Mouse (Mus musculus): Measurements from ENCODE around the gene Vps33b. TPM values are rescaled to one million over a fixed set of nuclear protein-coding genes. Genes with fewer than 3 reads are reported as not detected.

The Vps33b gene
- polyA plus RNA-seq, 1 experiment from 2014 or later = 17.4 TPM

DNA sequence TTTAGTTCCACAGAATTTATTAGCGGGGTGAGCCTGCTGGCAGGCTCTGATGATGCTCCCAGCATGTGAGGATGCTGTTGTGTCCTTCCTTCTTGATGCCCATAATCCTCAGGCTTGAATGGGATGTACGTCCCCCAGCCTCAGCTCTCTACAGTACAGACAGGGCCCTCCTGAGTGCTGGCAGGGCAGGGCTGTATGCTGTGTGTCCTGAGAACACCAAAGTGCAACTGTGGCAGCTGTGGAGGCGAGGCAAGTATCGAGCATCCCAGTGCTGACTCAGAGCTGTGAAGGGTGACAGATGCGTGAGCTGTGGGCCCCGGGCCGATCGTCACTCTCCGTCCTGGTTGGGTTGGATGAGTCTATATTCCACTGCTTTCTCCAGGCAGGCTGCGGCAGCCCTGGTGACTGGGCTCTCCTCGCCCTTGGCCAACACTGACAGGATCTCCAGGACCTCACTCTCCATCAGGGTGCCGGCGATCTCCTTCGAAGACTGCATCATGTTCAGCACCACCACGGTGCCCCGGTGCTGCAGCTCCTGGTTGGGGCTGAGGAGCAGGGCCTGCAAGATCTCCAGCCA, 55.9 kb downstream of the Vps33b start:
- peak overlapping the region; percentile 16 for H3K27ac ChIP-seq (replicated peaks)
- H3K4me1 ChIP-seq = peaks cover 17% of the 10 kb centered on the region
- no peaks in the 10 kb centered on the region for H3K9me3 ChIP-seq
- WGBS = 96% methylated on average over 16 of the region's 16 CpGs
- no peak overlapping the region for H3K4me2 ChIP-seq (replicated peaks)
- no peak overlapping the region for H3K4me3 ChIP-seq
- no peak for ATAC-seq (replicated peaks)
- no peak overlapping the region for H3K9ac ChIP-seq (replicated peaks)
- H3K27me3 ChIP-seq = no peaks in the 10 kb centered on the region
- H3K36me3 ChIP-seq = peaks cover 52% of the 10 kb centered on the region

DNA sequence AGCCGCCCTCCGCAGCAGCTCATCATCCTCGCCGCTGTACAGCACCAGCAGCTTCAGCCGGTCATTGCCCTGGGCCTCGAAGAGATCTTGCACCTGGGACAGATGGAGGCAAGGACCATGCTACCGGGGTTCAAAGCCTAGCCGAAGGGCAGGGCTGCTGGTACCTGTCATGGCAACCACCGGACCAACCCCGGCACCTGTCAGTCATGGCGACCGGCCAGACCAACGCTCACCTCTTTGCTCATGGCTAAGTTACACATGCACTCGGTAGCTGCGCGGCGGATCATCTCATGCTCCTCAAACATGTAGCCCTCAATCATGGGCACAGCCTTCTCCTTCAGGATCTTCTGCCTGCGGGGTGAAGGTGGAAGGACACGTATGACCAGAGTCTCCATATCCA, 56.6 kb downstream of the Vps33b start:
- no peak overlapping the region for H3K4me2 ChIP-seq (replicated peaks)
- H3K36me3 ChIP-seq = peaks cover 59% of the 10 kb centered on the region
- no peak overlapping the region for H3K4me3 ChIP-seq
- no peak overlapping the region for H3K27ac ChIP-seq (replicated peaks)
- peaks cover 17% of the 10 kb centered on the region for H3K4me1 ChIP-seq
- H3K9ac ChIP-seq (replicated peaks) = no peak overlapping the region
- no peak for ATAC-seq (replicated peaks)
- 98% methylated on average over 19 of the region's 19 CpGs for WGBS
- H3K27me3 ChIP-seq = no peaks in the 10 kb centered on the region
- no peaks in the 10 kb centered on the region for H3K9me3 ChIP-seq

- peaks cover 96% of the 10 kb centered on the region for H3K36me3 ChIP-seq
- no peak overlapping the region for H3K9ac ChIP-seq (replicated peaks)
- ATAC-seq (replicated peaks) = no peak
- H3K27ac ChIP-seq (replicated peaks) = no peak overlapping the region
- no peak overlapping the region for H3K4me3 ChIP-seq
- no peaks in the 10 kb centered on the region for H3K9me3 ChIP-seq
- 81% methylated on average over 8 of the region's 8 CpGs for WGBS
- no peaks in the 10 kb centered on the region for H3K27me3 ChIP-seq
- 0 out of 2 replicates have a peak, but pooled peaks cover 1% of the 10 kb centered on the region for H3K4me1 ChIP-seq
- H3K4me2 ChIP-seq (replicated peaks) = no peak overlapping the region
Measured at GRCm38 (mm10) chr7:80330278-80330677, 60.8 kb downstream of the Vps33b start.

GRCm38 (mm10) chr7:80331433-80331832, 62.0 kb downstream of the Vps33b start:
- ATAC-seq (replicated peaks) = no peak
- 95% methylated on average over 19 of the region's 19 CpGs for WGBS
- Histone ChIP-seq H3K4me2 (replicated peaks) (no peak overlapping the region), H3K9ac (replicated peaks) (no peak overlapping the region), H3K36me3 (peaks cover 96% of the 10 kb centered on the region), H3K27me3 (no peaks in the 10 kb centered on the region), H3K27ac (replicated peaks) (no peak overlapping the region), H3K4me1 (0 out of 2 replicates have a peak, but pooled peaks cover 3% of the 10 kb centered on the region), H3K4me3 (no peak overlapping the region), H3K9me3 (no peaks in the 10 kb centered on the region)

GRCm38 (mm10) chr7:80334848-80335247, 65.4 kb downstream of the Vps33b start:
- H3K4me1 ChIP-seq = peaks cover 20% of the 10 kb centered on the region
- ATAC-seq (replicated peaks) = no peak
- peaks cover 76% of the 10 kb centered on the region for H3K36me3 ChIP-seq

DNA sequence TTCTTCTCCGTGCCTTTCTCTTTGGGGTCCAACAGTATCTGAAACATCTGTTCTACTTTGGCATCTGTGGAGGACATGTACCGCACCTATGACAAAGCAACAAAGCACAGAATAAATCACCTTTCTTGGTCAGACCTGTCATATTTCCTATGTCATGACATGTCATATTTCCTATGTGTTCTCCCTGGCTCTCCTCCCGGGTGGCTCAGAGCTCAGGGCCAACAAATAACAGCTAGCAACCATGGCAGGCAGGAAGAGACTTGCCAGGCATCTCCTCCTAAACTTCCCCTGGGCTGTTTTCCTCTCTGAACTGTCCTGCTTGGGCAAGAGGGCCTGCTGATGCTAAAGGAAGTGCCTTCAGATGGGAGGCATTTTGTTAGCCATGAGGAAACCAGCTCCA, 67.5 kb downstream of the Vps33b start:
- Histone ChIP-seq H3K27ac (replicated peaks) (no peak overlapping the region), H3K4me3 (no peak overlapping the region), H3K4me2 (replicated peaks) (no peak overlapping the region), H3K4me1 (peaks cover 29% of the 10 kb centered on the region), H3K27me3 (no peaks in the 10 kb centered on the region), H3K9ac (replicated peaks) (no peak overlapping the region), H3K9me3 (no peaks in the 10 kb centered on the region), H3K36me3 (peaks cover 55% of the 10 kb centered on the region)
- ATAC-seq (replicated peaks) = no peak
- 94% methylated on average over 3 of the region's 3 CpGs for WGBS

More at GRCm38 (mm10) chr7:80334848-80335247, 65.4 kb downstream of the Vps33b start:
- H3K27me3 ChIP-seq = no peaks in the 10 kb centered on the region
- WGBS = 94% methylated on average over 4 of the region's 4 CpGs
- no peak overlapping the region for H3K4me3 ChIP-seq
- H3K4me2 ChIP-seq (replicated peaks) = no peak overlapping the region
- H3K27ac ChIP-seq (replicated peaks) = no peak overlapping the region
- no peak overlapping the region for H3K9ac ChIP-seq (replicated peaks)
- H3K9me3 ChIP-seq = no peaks in the 10 kb centered on the region

DNA sequence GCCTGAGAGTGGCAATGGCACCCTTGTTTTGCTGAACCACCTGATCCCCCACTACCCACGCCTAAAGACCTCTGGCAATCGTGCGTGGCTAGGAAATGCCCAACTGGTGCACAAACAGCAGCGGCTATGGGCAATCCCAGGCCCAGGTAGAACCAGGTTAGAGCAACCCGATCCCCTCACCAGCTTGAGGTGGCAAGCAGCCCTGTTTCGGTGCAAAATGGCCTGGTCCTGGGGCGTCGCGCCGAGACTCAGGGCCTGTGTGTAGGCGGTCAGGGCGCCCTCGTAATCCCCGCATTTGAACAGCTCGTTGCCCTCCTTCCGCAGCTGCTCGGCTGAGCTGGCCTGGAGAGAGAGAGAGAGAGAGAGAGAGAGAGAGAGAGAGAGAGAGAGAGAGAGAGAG, 69.9 kb downstream of the Vps33b start:
- peak overlapping the region; percentile 84 for H3K4me3 ChIP-seq
- H3K27me3 ChIP-seq = no peaks in the 10 kb centered on the region
- WGBS = 3% methylated on average over 17 of the region's 17 CpGs
- peak overlapping the region; percentile 82 for H3K9ac ChIP-seq (replicated peaks)
- peaks cover 32% of the 10 kb centered on the region for H3K36me3 ChIP-seq
- no peak for ATAC-seq (replicated peaks)
- H3K4me2 ChIP-seq (replicated peaks) = peak overlapping the region; percentile 94
- H3K9me3 ChIP-seq = no peaks in the 10 kb centered on the region
- H3K4me1 ChIP-seq = peaks cover 41% of the 10 kb centered on the region
- peak overlapping the region; percentile 68 for H3K27ac ChIP-seq (replicated peaks)

DNA sequence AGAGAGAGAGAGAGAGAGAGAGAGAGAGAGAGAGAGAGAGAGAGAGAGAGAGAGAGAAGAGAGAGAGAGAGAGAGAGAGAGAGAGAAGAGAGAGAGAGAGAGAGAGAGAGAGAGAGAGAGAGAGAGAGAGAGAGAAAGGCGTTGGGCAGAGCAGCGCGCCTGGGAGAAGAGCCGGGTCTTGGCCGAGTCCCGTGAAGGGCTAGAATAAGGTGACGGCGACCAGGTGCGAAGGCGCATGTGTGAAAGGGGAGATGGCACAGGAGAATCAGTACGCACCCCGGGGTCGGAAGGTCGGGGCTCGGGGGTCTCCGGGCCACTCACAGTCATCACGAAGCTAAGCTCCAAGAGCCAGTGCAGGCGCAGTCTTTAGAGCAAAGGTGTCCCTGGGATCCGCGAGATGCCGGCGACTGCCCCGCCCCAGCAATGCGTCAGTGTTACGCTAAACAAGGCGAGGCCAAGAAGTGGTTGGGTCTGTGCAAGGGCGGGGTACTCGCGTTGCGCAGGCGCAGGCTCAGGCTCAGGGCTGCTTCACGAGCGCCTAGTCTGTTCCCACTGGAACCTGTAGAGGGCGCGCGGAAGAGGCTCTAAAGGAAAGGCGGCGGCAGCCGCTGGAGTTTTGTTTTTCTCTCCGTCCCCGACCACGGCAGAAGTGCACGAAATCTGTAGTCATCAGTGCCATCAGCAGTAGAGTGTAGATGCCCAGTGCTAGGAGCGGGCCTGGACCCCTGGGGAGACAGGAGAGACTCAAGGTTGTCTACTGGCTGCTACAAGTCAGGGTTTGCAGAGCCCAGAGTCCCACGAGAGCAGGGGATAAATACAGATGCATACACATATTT, 70.6 kb downstream of the Vps33b start:
- Histone ChIP-seq H3K4me1 (peaks cover 41% of the 10 kb centered on the region), H3K9me3 (no peaks in the 10 kb centered on the region), H3K36me3 (peaks cover 25% of the 10 kb centered on the region), H3K4me2 (replicated peaks) (peak overlapping the region; percentile 94), H3K27me3 (no peaks in the 10 kb centered on the region), H3K4me3 (peak overlapping the region; percentile 84), H3K27ac (replicated peaks) (peak overlapping the region; percentile 92), H3K9ac (replicated peaks) (peak overlapping the region; percentile 82)
- WGBS = 1% methylated on average over 45 of the region's 45 CpGs
- ATAC-seq (replicated peaks) = peak; percentile 97

DNA sequence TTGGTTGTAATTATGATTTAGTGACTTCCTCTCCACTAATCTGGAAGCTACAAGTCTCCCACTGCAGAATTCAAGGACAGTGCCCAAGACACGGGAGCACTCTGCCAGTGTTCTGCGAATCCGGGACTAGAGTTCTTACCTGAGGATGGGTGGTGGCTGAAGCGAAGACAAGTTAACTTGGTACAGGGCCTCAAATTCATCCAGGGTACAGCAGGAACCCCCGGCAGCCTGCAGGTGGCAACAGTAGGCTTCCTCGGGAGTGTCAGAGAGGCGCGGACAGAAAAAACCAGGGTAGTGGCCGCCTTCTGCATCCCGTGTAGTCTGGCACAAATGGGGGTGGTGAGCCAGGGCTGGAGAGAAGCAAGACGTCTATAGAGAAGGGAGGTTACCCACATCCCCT, 71.3 kb downstream of the Vps33b start, which contains the start of gene Unc45a:
Gene Unc45a, minus strand, starts transcription at position 213 of the 400 bp plus-strand sequence.
- peak within 1 kb of the TSS; percentile 94 for H3K4me2 ChIP-seq (replicated peaks)
- peak within 1 kb of the TSS; percentile 92 for H3K27ac ChIP-seq (replicated peaks)
- H3K4me1 ChIP-seq = peaks cover 39% of the 10 kb centered on the region
- 3% methylated on average over 11 of the region's 11 CpGs for WGBS
- peak; percentile 30; the same call in 1 of the 2 replicates for ATAC-seq (replicated peaks)
- H3K9me3 ChIP-seq = no peaks in the 10 kb centered on the region
- H3K27me3 ChIP-seq = no peaks in the 10 kb centered on the region
- peak within 1 kb of the TSS; percentile 82 for H3K9ac ChIP-seq (replicated peaks)
- H3K4me3 ChIP-seq = peak within 1 kb of the TSS; percentile 84
- H3K36me3 ChIP-seq = peaks cover 17% of the 10 kb centered on the region

Other genes starting within 250 kb of the Vps33b start
- 21.1 and 22.1 TPM in 2 replicates for gene Zfp710, start 244.8 kb upstream of the Vps33b start, polyA plus RNA-seq (2015; fragmentation: Nextera tagmentation; extraction: Ambion mirVana)
- gene Idh2, start 154.3 kb upstream of the Vps33b start, polyA plus RNA-seq (2015; fragmentation: Nextera tagmentation; extraction: Ambion mirVana) = 299 and 300 TPM in 2 replicates
- 22.7 and 24.7 TPM in 2 replicates for gene Sema4b, start 82.8 kb upstream of the Vps33b start, polyA plus RNA-seq (2015; fragmentation: Nextera tagmentation; extraction: Ambion mirVana)
- gene Cib1, start 36.8 kb upstream of the Vps33b start, polyA plus RNA-seq (2015; fragmentation: Nextera tagmentation; extraction: Ambion mirVana) = 31.6 and 32.7 TPM in 2 replicates
- 3.6 and 3.9 TPM in 2 replicates for gene Gdpgp1, start 36.8 kb upstream of the Vps33b start, polyA plus RNA-seq (2015; fragmentation: Nextera tagmentation; extraction: Ambion mirVana)
- gene Ttll13, start 23.3 kb upstream of the Vps33b start, polyA plus RNA-seq (2015; fragmentation: Nextera tagmentation; extraction: Ambion mirVana) = 1.0 and 1.1 TPM in 2 replicates
- 67.7 and 67.9 TPM in 2 replicates for gene Ngrn, start 8.4 kb upstream of the Vps33b start, polyA plus RNA-seq (2015; fragmentation: Nextera tagmentation; extraction: Ambion mirVana)
- gene Prc1, start 24.8 kb downstream of the Vps33b start, polyA plus RNA-seq (2015; fragmentation: Nextera tagmentation; extraction: Ambion mirVana) = 91.2 and 94.4 TPM in 2 replicates
- gene Rccd1, start 54.8 kb downstream of the Vps33b start, polyA plus RNA-seq (2015; fragmentation: Nextera tagmentation; extraction: Ambion mirVana) = 13.5 and 14.6 TPM in 2 replicates
- gene Unc45a, start 71.4 kb downstream of the Vps33b start, polyA plus RNA-seq (2015; fragmentation: Nextera tagmentation; extraction: Ambion mirVana) = 48.2 and 54.3 TPM in 2 replicates
- gene Hddc3, start 73.5 kb downstream of the Vps33b start, polyA plus RNA-seq (2015; fragmentation: Nextera tagmentation; extraction: Ambion mirVana) = 23.0 and 25.4 TPM in 2 replicates
- 19.2 and 20.3 TPM in 2 replicates for gene Man2a2, start 101.7 kb downstream of the Vps33b start, polyA plus RNA-seq (2015; fragmentation: Nextera tagmentation; extraction: Ambion mirVana)
- 2.6 and 3.3 TPM in 2 replicates for gene Fes, start 118.3 kb downstream of the Vps33b start, polyA plus RNA-seq (2015; fragmentation: Nextera tagmentation; extraction: Ambion mirVana)
- gene Furin, start 135.8 kb downstream of the Vps33b start, polyA plus RNA-seq (2015; fragmentation: Nextera tagmentation; extraction: Ambion mirVana) = 4.8 and 4.9 TPM in 2 replicates